Mouse (Mus musculus) heart, adult 2 months (tissue): ENCODE measurements at regions not wholly inside any gene's neighbourhood (a gene's known extent, or its start where the extent isn't known, plus 50 kb on each side); places are given as distances from the start of the nearest gene placed in this dataset.

ENCODE experiments used
- CTCF ChIP-seq: fragments of 200-600 bp; IDR thresholded peaks from 2 replicates; pipeline ENCODE4 v1.8.1; 2022; ENCODE audit warnings: antibody characterized with exemption, mild to moderate bottlenecking, moderate library complexity
- EP300 ChIP-seq: fragments of 200-500 bp; IDR thresholded peaks from 2 replicates; pipeline ENCODE4 v1.6.1; 2011; ENCODE audit warnings: low read depth, low read length, control low read depth; ENCODE audit not compliant: insufficient read depth
- POLR2A ChIP-seq: fragments of 200-500 bp; IDR thresholded peaks from 2 replicates; pipeline ENCODE4 v1.6.1; 2011; ENCODE audit warnings: mild to moderate bottlenecking, low read depth, low read length, control low read depth; ENCODE audit not compliant: insufficient read depth

DNA sequence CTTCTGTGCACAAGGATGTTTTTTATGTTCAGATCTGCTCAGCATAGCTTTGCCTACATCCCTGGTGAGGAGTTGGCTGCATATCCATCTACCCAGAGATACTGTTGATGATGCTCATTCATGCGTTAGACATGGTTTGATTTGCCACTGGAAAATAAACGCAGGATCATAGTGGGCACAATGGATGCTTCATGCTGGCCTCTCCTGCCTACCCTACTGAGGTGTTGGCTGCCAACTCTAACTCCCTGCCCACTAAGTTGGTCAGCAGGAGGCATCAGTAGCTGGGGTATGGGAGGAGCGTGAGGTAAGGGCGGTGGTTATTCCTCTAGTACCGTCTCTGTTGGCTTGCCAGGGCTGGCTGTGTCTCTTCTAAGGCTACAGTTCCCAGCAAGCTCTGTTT is 307.3 kb downstream of the Gm49356 start:
- TF ChIP-seq CTCF (no peak), POLR2A (no peak), EP300 (no peak)
